ENCODE assay signal across 27 mouse cellular contexts in genomic region chr13:6555656-6556055, GRCm38 (mm10).
"Had no signal": no experiment of that assay in that cellular context is flagged by ENCODE, and none has a peak within 500 bp of the region (broad histone marks: within the 10 kb centered on the region; RNA-seq: fewer than 3 reads in every experiment).

No protein-coding gene starts in this region.

- ATAC-seq: forebrain, embryonic 13.5 days; forebrain, embryonic 14.5 days; forebrain, embryonic 15.5 days; forebrain, embryonic 16.5 days; forebrain, postnatal 0 days had no signal

- H3K9me3 ChIP-seq: embryonic facial prominence, embryonic 10.5 days; embryonic facial prominence, embryonic 12.5 days; embryonic facial prominence, embryonic 13.5 days; embryonic facial prominence, embryonic 15.5 days; forebrain, embryonic 10.5 days; forebrain, embryonic 12.5 days; forebrain, embryonic 13.5 days; forebrain, embryonic 15.5 days had no signal

- H3K9ac ChIP-seq: embryonic facial prominence, embryonic 12.5 days; embryonic facial prominence, embryonic 13.5 days; embryonic facial prominence, embryonic 15.5 days; forebrain, embryonic 12.5 days; forebrain, embryonic 13.5 days; forebrain, embryonic 15.5 days; forebrain, postnatal 0 days had no signal

- H3K4me2 ChIP-seq: embryonic facial prominence, embryonic 12.5 days; embryonic facial prominence, embryonic 13.5 days; embryonic facial prominence, embryonic 15.5 days; forebrain, embryonic 12.5 days; forebrain, embryonic 13.5 days; forebrain, embryonic 15.5 days had no signal

- H3K27ac ChIP-seq: embryonic facial prominence, embryonic 10.5 days; embryonic facial prominence, embryonic 12.5 days; embryonic facial prominence, embryonic 13.5 days; embryonic facial prominence, embryonic 15.5 days; forebrain, embryonic 10.5 days; forebrain, embryonic 12.5 days; forebrain, embryonic 13.5 days; forebrain, embryonic 15.5 days; gastrocnemius, adult 2 months had no signal

- H3K27me3 ChIP-seq: embryonic facial prominence, embryonic 12.5 days; embryonic facial prominence, embryonic 13.5 days; embryonic facial prominence, embryonic 15.5 days; forebrain, embryonic 12.5 days; forebrain, embryonic 13.5 days; forebrain, embryonic 15.5 days had no signal

- H3K4me3 ChIP-seq: embryonic facial prominence, embryonic 10.5 days; embryonic facial prominence, embryonic 12.5 days; embryonic facial prominence, embryonic 13.5 days; embryonic facial prominence, embryonic 15.5 days; erythroblast, embryonic 14.5 days; forebrain, embryonic 10.5 days; forebrain, embryonic 12.5 days; forebrain, embryonic 13.5 days; forebrain, embryonic 15.5 days; gastrocnemius, adult 2 months had no signal

- DNase-seq: cerebellum, adult 2 months; cerebellum, adult 8-10 months; cerebellum, adult 9-10 months; cerebellum, adult 9-11 months; cerebellum, postnatal 10 days; cerebellum, postnatal 14 days; cerebellum, postnatal 25 days; cerebellum, postnatal 36 days; embryo, embryonic 11 days; forebrain, postnatal 0 days; gastrocnemius, adult 2 months; gastrocnemius, postnatal 10 days; gastrocnemius, postnatal 14 days; gastrocnemius, postnatal 25 days; gastrocnemius, postnatal 36 days; heart, adult 18-20 months had no signal

- H3K4me1 ChIP-seq: embryonic facial prominence, embryonic 10.5 days; embryonic facial prominence, embryonic 12.5 days; embryonic facial prominence, embryonic 13.5 days; embryonic facial prominence, embryonic 15.5 days; forebrain, embryonic 10.5 days; forebrain, embryonic 12.5 days; forebrain, embryonic 13.5 days had no signal
